Mouse (Mus musculus): ENCODE results near the gene Itgb4. TPM values are rescaled to one million over a fixed set of nuclear protein-coding genes. Genes with fewer than 3 reads are reported as not detected.

Gene Itgb4
- total and polyA plus RNA-seq, 3 experiments: 2.6 to 3.1 (median 2.9) TPM

DNA sequence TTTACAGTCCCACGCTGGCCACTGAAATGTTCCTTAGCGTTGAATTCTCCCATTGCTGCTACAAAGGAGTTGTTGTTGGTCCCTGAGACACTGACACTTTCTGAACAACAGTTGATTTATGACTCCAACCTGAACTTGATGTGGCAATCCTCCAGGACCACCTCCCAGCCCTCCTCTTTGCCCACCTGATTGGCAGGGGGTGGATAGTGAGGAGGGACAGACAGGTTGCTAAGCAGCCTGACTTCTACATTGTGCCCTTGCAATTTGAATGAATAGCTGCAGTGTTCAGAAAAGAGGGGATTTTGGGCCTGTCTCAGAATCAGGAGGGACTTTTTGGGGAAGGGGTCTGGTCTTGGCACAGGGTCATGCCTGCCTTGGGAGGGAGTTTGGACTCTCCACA lies 23.8 kb upstream of the Itgb4 start:
- intact Hi-C loops (cut with DNase I): no loop called here
- Histone ChIP-seq H3K27ac (no peak overlapping the region), H3K9ac (ENCODE audit: low read depth, low read length) (no peak overlapping the region), H3K27me3 (ENCODE audit: control insufficient read depth, insufficient read depth, low read length) (no peaks in the 10 kb centered on the region), H3K4me1 (ENCODE audit: control insufficient read depth, insufficient read depth, low read length) (no peaks in the 10 kb centered on the region), H3K79me2 (replicated peaks; ENCODE audit: control insufficient read depth, insufficient read depth, low read length) (no peaks in the 10 kb centered on the region), H3K36me3 (ENCODE audit: control insufficient read depth, insufficient read depth, low read length) (no peaks in the 10 kb centered on the region), H3K4me3 (no peak overlapping the region)
- no peak for DNase-seq
- 80% methylated on average over 2 of the region's 2 CpGs for WGBS
- TF ChIP-seq CTCF (IDR thresholded peaks at IDR 0.05): no peak
- no peak for TF ChIP-seq EP300 (IDR thresholded peaks at IDR 0.05; ENCODE audit: insufficient read depth, low read depth, low read length)
- no peak for TF ChIP-seq POLR2A (IDR thresholded peaks at IDR 0.05; ENCODE audit: insufficient read depth, low read depth, low read length)

DNA sequence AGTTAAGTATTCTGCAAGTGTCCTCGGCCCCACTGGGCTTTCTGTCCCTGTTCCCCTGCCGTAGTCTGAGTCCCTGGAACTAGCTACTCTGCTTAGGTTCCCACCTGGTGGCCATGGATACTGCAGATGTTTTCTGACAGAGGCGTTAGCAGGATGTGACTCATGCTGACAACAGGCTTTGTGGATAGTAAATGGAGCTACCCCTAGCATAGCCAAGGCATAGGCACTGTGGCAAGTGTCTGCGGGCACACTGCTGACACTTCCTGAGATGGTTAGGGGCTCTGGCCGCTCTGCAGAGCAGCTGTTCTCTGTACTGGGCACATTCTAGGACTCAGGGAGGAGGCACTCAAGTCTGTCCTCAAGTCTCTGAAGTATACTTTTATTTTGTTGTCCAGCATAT lies 19.8 kb upstream of the Itgb4 start:
- Histone ChIP-seq H3K36me3 (ENCODE audit: control insufficient read depth, insufficient read depth, low read length) (no peaks in the 10 kb centered on the region), H3K4me1 (ENCODE audit: control insufficient read depth, insufficient read depth, low read length) (no peaks in the 10 kb centered on the region), H3K27ac (peak overlapping the region; percentile 26), H3K9ac (ENCODE audit: low read depth, low read length) (no peak overlapping the region), H3K27me3 (ENCODE audit: control insufficient read depth, insufficient read depth, low read length) (no peaks in the 10 kb centered on the region), H3K4me3 (no peak overlapping the region), H3K79me2 (replicated peaks; ENCODE audit: control insufficient read depth, insufficient read depth, low read length) (no peaks in the 10 kb centered on the region)
- intact Hi-C loops (cut with DNase I): no loop called here
- no peak for TF ChIP-seq POLR2A (IDR thresholded peaks at IDR 0.05; ENCODE audit: insufficient read depth, low read depth, low read length)
- TF ChIP-seq EP300 (IDR thresholded peaks at IDR 0.05; ENCODE audit: insufficient read depth, low read depth, low read length): no peak
- no peak for TF ChIP-seq CTCF (IDR thresholded peaks at IDR 0.05)
- 61% methylated on average over 5 of the region's 5 CpGs for WGBS
- DNase-seq: no peak

DNA sequence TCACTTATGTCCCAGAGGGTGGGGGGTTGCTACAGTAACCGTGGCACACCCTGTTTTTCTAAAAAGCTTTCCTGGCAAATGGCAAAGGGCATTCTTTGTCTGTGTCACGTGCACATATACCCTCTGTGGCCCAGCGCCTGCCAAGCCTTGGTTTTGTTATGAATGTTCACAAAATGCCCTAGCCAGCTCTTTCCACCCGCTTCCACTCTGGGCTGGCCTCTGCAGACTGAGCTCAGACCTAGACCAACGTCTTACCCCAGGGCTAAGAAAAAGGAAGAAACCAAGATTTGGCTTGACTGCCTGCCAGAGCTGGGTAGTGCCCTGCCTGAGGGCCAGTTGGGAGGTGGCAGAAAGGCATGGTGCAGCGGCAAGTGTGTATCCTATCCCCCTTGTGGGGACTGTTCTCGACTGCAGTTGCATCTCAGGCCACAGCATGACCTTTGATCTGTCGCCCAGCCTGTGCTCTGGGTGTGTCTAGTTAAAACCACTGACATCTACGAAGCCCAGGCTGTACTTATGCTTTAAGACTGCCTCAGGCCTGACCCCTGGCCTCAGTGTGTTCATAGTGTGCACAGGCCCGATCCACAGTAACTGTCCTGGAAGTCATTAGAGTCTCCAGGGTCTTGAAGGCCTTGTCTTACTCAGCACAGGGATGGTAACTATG lies 19.2 kb upstream of the Itgb4 start:
- DNase-seq: peak in 1 of 2 experiments; percentile 52
- H3K79me2 ChIP-seq (replicated peaks; ENCODE audit: control insufficient read depth, insufficient read depth, low read length): no peaks in the 10 kb centered on the region
- H3K9ac ChIP-seq (ENCODE audit: low read depth, low read length): no peak overlapping the region
- intact Hi-C loops (cut with DNase I): no loop called here
- no peaks in the 10 kb centered on the region for H3K27me3 ChIP-seq (ENCODE audit: control insufficient read depth, insufficient read depth, low read length)
- TF ChIP-seq EP300 (IDR thresholded peaks at IDR 0.05; ENCODE audit: insufficient read depth, low read depth, low read length) (no peak), POLR2A (IDR thresholded peaks at IDR 0.05; ENCODE audit: insufficient read depth, low read depth, low read length) (no peak), CTCF (IDR thresholded peaks at IDR 0.05) (no peak)
- 68% methylated on average over 10 of the region's 10 CpGs for WGBS
- no peaks in the 10 kb centered on the region for H3K36me3 ChIP-seq (ENCODE audit: control insufficient read depth, insufficient read depth, low read length)
- H3K4me1 ChIP-seq (ENCODE audit: control insufficient read depth, insufficient read depth, low read length): no peaks in the 10 kb centered on the region
- peak overlapping the region; percentile 43; the same call in 1 of the 2 replicates for H3K27ac ChIP-seq
- H3K4me3 ChIP-seq: no peak overlapping the region

DNA sequence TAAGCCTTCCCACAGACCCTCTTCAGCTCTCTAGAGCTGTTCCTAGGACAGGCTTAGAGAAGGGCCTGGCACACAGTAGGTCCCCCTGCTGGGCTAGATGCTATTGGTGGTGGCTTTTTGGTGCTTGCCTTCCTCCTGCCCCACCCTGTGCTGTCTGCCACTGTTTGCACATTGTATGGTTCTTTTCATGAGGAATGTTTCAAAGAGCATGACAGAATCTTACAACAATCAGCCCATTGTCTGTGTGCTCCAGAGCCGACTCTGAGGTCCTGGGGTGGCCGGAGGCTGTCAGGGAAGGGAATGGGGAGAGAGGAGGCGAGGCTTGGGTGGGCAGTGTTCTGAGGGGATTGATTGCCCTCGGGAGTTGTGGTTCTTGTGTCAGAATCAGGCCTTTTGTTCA lies 18.1 kb upstream of the Itgb4 start:
- H3K4me3 ChIP-seq: no peak overlapping the region
- H3K27ac ChIP-seq: no peak overlapping the region
- H3K36me3 ChIP-seq (ENCODE audit: control insufficient read depth, insufficient read depth, low read length): no peaks in the 10 kb centered on the region
- no peaks in the 10 kb centered on the region for H3K4me1 ChIP-seq (ENCODE audit: control insufficient read depth, insufficient read depth, low read length)
- WGBS: 60% methylated on average over 4 of the region's 4 CpGs
- no peaks in the 10 kb centered on the region for H3K27me3 ChIP-seq (ENCODE audit: control insufficient read depth, insufficient read depth, low read length)
- no peak for TF ChIP-seq EP300 (IDR thresholded peaks at IDR 0.05; ENCODE audit: insufficient read depth, low read depth, low read length)
- no peaks in the 10 kb centered on the region for H3K79me2 ChIP-seq (replicated peaks; ENCODE audit: control insufficient read depth, insufficient read depth, low read length)
- no peak overlapping the region for H3K9ac ChIP-seq (ENCODE audit: low read depth, low read length)
- DNase-seq: no peak
- intact Hi-C loops (cut with DNase I): no loop called here

DNA sequence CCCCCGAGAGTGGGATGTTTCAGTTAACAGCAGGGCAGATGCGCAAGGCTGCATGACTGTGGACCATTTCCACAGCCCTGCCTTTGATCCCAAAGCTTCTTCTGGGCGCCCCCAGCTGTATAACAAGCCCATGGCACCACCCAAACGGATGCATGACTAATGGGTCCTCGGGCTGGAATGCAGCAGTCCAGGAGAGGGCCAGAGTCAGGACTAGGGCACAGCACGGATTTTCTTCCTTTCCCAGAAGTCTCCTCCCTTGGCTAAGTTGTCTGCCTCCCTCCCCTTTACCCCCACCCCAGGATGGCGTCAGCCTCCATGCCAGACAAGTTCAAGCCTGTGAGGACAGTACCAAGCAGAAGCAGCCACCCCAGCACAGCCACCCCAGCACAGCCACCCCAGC lies 16.5 kb upstream of the Itgb4 start:
- no peak overlapping the region for H3K27ac ChIP-seq
- H3K79me2 ChIP-seq (replicated peaks; ENCODE audit: control insufficient read depth, insufficient read depth, low read length): no peaks in the 10 kb centered on the region
- no peaks in the 10 kb centered on the region for H3K27me3 ChIP-seq (ENCODE audit: control insufficient read depth, insufficient read depth, low read length)
- H3K9ac ChIP-seq (ENCODE audit: low read depth, low read length): no peak overlapping the region
- intact Hi-C loops (cut with DNase I): no loop called here
- H3K36me3 ChIP-seq (ENCODE audit: control insufficient read depth, insufficient read depth, low read length): no peaks in the 10 kb centered on the region
- no peak overlapping the region for H3K4me3 ChIP-seq
- 69% methylated on average over 7 of the region's 7 CpGs for WGBS
- no peaks in the 10 kb centered on the region for H3K4me1 ChIP-seq (ENCODE audit: control insufficient read depth, insufficient read depth, low read length)
- DNase-seq: no peak
- TF ChIP-seq CTCF (IDR thresholded peaks at IDR 0.05) (no peak), EP300 (IDR thresholded peaks at IDR 0.05; ENCODE audit: insufficient read depth, low read depth, low read length) (no peak), POLR2A (IDR thresholded peaks at IDR 0.05; ENCODE audit: insufficient read depth, low read depth, low read length) (no peak)

DNA sequence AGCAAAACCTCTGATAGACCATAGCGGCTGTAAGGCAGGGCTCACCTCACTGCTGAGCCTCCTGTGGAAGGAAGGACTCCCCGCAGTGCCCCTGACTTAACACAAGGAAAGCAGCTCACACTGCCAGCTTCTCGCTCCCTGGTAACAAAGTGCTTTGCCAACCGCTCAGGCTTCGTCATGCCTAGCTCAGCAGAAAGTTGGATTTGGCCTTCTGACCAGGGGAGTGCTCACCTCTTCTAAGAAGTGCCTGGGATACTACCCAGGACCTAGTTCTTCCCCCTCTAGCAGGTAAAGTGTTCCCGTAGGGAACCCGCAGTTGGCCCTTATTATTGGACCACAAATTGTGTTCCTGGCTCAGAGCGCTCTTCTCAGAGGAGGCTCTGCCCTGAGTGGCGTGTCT lies 15.5 kb upstream of the Itgb4 start:
- no peak for TF ChIP-seq CTCF (IDR thresholded peaks at IDR 0.05)
- no peak for TF ChIP-seq POLR2A (IDR thresholded peaks at IDR 0.05; ENCODE audit: insufficient read depth, low read depth, low read length)
- TF ChIP-seq EP300 (IDR thresholded peaks at IDR 0.05; ENCODE audit: insufficient read depth, low read depth, low read length): no peak
- no peaks in the 10 kb centered on the region for H3K79me2 ChIP-seq (replicated peaks; ENCODE audit: control insufficient read depth, insufficient read depth, low read length)
- no peaks in the 10 kb centered on the region for H3K36me3 ChIP-seq (ENCODE audit: control insufficient read depth, insufficient read depth, low read length)
- H3K4me3 ChIP-seq: no peak overlapping the region
- WGBS: 97% methylated on average over 9 of the region's 9 CpGs
- no peak overlapping the region for H3K9ac ChIP-seq (ENCODE audit: low read depth, low read length)
- H3K27ac ChIP-seq: no peak overlapping the region
- H3K4me1 ChIP-seq (ENCODE audit: control insufficient read depth, insufficient read depth, low read length): no peaks in the 10 kb centered on the region; the same call in 1 of the 2 replicates
- H3K27me3 ChIP-seq (ENCODE audit: control insufficient read depth, insufficient read depth, low read length): no peaks in the 10 kb centered on the region
- intact Hi-C loops (cut with DNase I): no loop called here
- no peak for DNase-seq
